Mouse (Mus musculus) forebrain, embryonic 11.5 days (tissue): ENCODE data around the gene Gab2. TPM values are rescaled to one million over a fixed set of nuclear protein-coding genes. Genes with fewer than 3 reads are reported as not detected.

Experiments used
- ATAC-seq: fragments of 200-750 bp; cut with Nextera tagmentation; replicated peaks from 2 replicates; pipeline ENCODE4 v1.8.0; 2017; ENCODE audit warnings: moderate TSS enrichment; ENCODE audit not compliant: low FRiP score
- DNase-seq: peaks from one replicate; pipeline ENCODE4 v3.0.0-alpha.2; 2017; ENCODE audit warnings: low spot score
- H3K27ac ChIP-seq: fragments of 300-500 bp; sonication (generic); 2 replicates; pipeline ENCODE4 v1.5.1; 2014; ENCODE audit warnings: low read depth, low read length
- H3K27me3 ChIP-seq: fragments of 300-500 bp; sonication (generic); 2 replicates; pipeline ENCODE4 v1.6.1; 2014; ENCODE audit warnings: mild to moderate bottlenecking, low read length, mixed read lengths; ENCODE audit not compliant: control insufficient read depth, insufficient read depth
- H3K36me3 ChIP-seq: fragments of 300-500 bp; sonication (generic); 2 replicates; pipeline ENCODE4 v1.6.1; 2014; ENCODE audit warnings: mild to moderate bottlenecking, low read length, moderate library complexity, mixed read lengths; ENCODE audit not compliant: control insufficient read depth, insufficient read depth
- H3K4me1 ChIP-seq: fragments of 300-500 bp; sonication (generic); replicated peaks from 2 replicates; pipeline ENCODE4 v1.6.1; 2014; ENCODE audit warnings: low read length, mixed read lengths; ENCODE audit not compliant: control insufficient read depth, insufficient read depth
- H3K4me2 ChIP-seq: fragments of 300-500 bp; sonication (generic); 2 replicates; pipeline ENCODE4 v1.6.1; 2014; ENCODE audit warnings: low read depth, mild to moderate bottlenecking, low read length, moderate library complexity, mixed read lengths; ENCODE audit not compliant: severe bottlenecking
- H3K4me3 ChIP-seq: fragments of 300-500 bp; sonication (generic); 2 replicates; pipeline ENCODE4 v1.5.1; 2014; ENCODE audit warnings: low read depth, low read length
- H3K9ac ChIP-seq: fragments of 300-500 bp; sonication (generic); 2 replicates; pipeline ENCODE4 v1.6.1; 2014; ENCODE audit warnings: low read length
- H3K9me3 ChIP-seq: fragments of 300-500 bp; sonication (generic); 2 replicates; pipeline ENCODE4 v1.6.1; 2016; ENCODE audit warnings: low read length, mixed read lengths; ENCODE audit not compliant: control insufficient read depth
- WGBS: fragments of 180-500 bp; shearing (Covaris S2); extraction: QIAGEN DNeasy Blood & Tissue Kit; methylation state at CpG from one replicate; pipeline ENCODE4 v1.1.7; 2014; 5-methylcytosine and 5-hydroxymethylcytosine counted together
- polyA plus RNA-seq: library from polyadenylated mRNA; unstranded; fragments of >200 nt; fragmentation: Nextera tagmentation; extraction: Ambion mirVana; gene quantifications from 2 replicates; pipeline ENCODE4 v1.2.1, GENCODE M21; 2014

Gab2 gene
- polyA plus RNA-seq, 1 experiment from 2014 or later = 8.1 TPM

DNA sequence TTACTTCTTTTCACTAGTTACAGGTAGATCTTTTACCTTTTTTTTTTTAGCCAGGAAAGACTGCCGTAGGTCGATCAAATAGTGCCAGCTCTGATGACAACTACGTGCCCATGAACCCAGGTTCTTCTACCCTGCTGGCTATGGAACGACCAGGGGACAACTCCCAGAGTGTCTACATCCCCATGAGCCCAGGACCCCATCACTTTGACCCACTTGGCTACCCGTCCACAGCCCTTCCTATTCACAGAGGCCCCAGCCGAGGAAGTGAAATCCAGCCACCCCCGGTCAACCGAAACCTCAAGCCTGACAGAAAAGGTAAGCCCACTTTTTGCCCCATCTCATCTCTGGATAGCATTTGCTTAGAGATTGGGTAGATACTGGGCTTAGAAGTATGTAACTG, 219.9 kb downstream of the Gab2 start:
- H3K9ac ChIP-seq = no peak overlapping the region
- H3K27me3 ChIP-seq = no peaks in the 10 kb centered on the region
- DNase-seq = no peak
- H3K4me1 ChIP-seq = no peaks in the 10 kb centered on the region
- no peak overlapping the region for H3K4me2 ChIP-seq
- H3K4me3 ChIP-seq = no peak overlapping the region
- 87% methylated on average over 8 of the region's 8 CpGs for WGBS
- H3K9me3 ChIP-seq = no peaks in the 10 kb centered on the region
- no peak overlapping the region for H3K27ac ChIP-seq
- ATAC-seq = no peak
- no peaks in the 10 kb centered on the region for H3K36me3 ChIP-seq

DNA sequence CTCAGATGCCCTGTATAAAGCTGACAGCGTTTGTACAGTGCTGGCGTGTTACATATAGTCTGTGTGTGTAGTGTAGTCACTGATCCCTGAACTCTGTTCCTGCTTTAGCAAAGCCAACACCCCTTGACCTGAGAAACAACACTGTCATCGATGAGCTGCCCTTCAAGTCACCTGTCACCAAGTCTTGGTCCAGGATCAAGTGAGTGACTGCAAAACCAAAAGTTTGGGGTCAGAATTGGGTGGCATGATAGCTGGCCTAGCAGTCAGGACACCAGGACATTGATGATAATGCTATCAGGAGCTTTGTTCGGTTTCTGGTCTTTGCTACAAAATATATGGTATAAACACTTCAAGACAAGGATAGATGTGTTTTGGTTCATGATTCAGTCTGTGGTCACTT, 220.9 kb downstream of the Gab2 start:
- H3K27ac ChIP-seq = no peak overlapping the region
- DNase-seq (peak; percentile 9), ATAC-seq (no peak)
- no peaks in the 10 kb centered on the region for H3K27me3 ChIP-seq
- no peak overlapping the region for H3K4me3 ChIP-seq
- WGBS = 91% methylated on average over 4 of the region's 4 CpGs
- no peak overlapping the region for H3K9ac ChIP-seq
- no peak overlapping the region for H3K4me2 ChIP-seq
- no peaks in the 10 kb centered on the region for H3K36me3 ChIP-seq
- no peaks in the 10 kb centered on the region for H3K4me1 ChIP-seq
- H3K9me3 ChIP-seq = no peaks in the 10 kb centered on the region

- no peaks in the 10 kb centered on the region for H3K9me3 ChIP-seq
- ATAC-seq (no peak), DNase-seq (peak; percentile 5)
- no peaks in the 10 kb centered on the region for H3K27me3 ChIP-seq
- H3K27ac ChIP-seq = no peak overlapping the region
- H3K9ac ChIP-seq = no peak overlapping the region
- H3K36me3 ChIP-seq = no peaks in the 10 kb centered on the region
- no peak overlapping the region for H3K4me2 ChIP-seq
- H3K4me3 ChIP-seq = no peak overlapping the region
- H3K4me1 ChIP-seq = no peaks in the 10 kb centered on the region
- 78% methylated on average over 4 of the region's 4 CpGs for WGBS
Observed at GRCm38 (mm10) chr7:97302876-97303275, 221.5 kb downstream of the Gab2 start.

GRCm38 (mm10) chr7:97303614-97304013, 222.2 kb downstream of the Gab2 start:
- DNase-seq = peak; percentile 24
- H3K4me1 ChIP-seq = no peaks in the 10 kb centered on the region
- no peak overlapping the region for H3K4me2 ChIP-seq
- no peak overlapping the region for H3K4me3 ChIP-seq
- H3K27me3 ChIP-seq = no peaks in the 10 kb centered on the region
- H3K9me3 ChIP-seq = no peaks in the 10 kb centered on the region
- ATAC-seq = no peak
- no peak overlapping the region for H3K9ac ChIP-seq
- no peak overlapping the region for H3K27ac ChIP-seq
- 84% methylated on average over 2 of the region's 2 CpGs for WGBS
- H3K36me3 ChIP-seq = no peaks in the 10 kb centered on the region

DNA sequence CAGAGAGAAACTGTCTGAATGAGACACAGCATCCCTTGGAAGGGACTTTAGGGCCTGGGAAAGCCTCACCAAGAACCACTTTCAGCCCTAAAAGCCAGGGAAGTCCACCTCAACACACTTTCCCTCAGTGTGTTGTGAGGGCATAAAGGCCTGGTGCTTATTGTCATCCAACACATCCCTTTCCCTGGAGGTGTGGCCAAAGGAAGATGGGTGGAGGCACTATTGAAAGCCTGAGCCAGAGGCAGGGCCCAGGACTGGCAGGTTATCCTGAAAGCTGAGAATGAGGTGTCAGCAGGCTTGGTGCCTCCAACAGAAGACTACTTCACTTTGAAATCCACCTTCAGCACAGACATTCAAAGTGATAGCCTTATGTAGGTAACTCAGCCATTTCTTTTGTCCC, 223.1 kb downstream of the Gab2 start:
- no peak overlapping the region for H3K4me2 ChIP-seq
- H3K9me3 ChIP-seq = no peaks in the 10 kb centered on the region
- no peaks in the 10 kb centered on the region for H3K4me1 ChIP-seq
- H3K36me3 ChIP-seq = no peaks in the 10 kb centered on the region
- no peak for ATAC-seq
- no peak overlapping the region for H3K9ac ChIP-seq
- H3K27ac ChIP-seq = no peak overlapping the region
- H3K4me3 ChIP-seq = no peak overlapping the region
- no peaks in the 10 kb centered on the region for H3K27me3 ChIP-seq
- DNase-seq = peak; percentile 4

DNA sequence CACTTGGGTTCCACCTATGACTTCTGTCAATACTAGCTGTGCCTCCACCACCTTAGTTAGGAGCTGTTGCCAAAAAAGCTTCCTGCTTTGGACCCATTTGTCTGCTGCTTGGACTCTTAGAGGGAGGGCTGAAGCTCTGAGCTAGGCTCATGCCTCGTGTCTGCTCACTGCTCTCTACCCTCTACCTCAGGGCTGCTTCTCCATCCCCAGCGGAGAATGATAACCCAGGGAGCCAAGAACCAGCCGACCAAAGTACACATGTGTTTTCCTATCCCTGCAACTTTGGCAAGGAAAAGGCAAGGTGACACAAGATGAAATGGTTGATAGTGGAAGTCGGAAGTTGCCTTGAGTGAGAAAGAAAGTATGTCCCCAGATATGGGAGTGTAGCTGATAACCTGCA, 223.8 kb downstream of the Gab2 start:
- Histone ChIP-seq H3K9me3 (no peaks in the 10 kb centered on the region), H3K9ac (no peak overlapping the region), H3K27me3 (no peaks in the 10 kb centered on the region), H3K36me3 (no peaks in the 10 kb centered on the region), H3K4me3 (no peak overlapping the region), H3K27ac (no peak overlapping the region), H3K4me2 (no peak overlapping the region), H3K4me1 (no peaks in the 10 kb centered on the region)
- DNase-seq = peak; percentile 4
- ATAC-seq = no peak
- 86% methylated on average over 4 of the region's 4 CpGs for WGBS

DNA sequence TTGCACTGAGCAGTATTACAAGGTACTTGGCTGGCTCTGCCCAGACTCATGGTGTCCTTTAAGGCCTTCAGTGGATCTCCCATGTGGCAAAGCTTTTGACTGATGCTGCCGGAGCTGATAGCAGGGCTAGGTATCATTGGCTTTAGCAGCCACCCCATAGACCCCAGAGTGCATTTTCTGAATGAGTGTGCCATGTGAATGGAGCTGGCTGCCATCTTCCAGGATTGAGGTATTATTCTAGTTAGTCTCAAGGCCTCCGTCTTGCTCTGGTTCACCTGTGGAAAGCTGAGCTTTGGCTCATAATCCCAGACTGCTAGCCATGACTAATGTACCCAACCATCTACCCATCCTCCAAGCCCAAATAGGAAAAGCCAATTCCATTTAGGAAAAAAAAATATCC, 225.4 kb downstream of the Gab2 start:
- H3K27me3 ChIP-seq = no peaks in the 10 kb centered on the region
- H3K9ac ChIP-seq = no peak overlapping the region
- 100% methylated on average over 2 of the region's 2 CpGs for WGBS
- H3K4me1 ChIP-seq = no peaks in the 10 kb centered on the region
- no peak overlapping the region for H3K27ac ChIP-seq
- no peak for ATAC-seq
- no peaks in the 10 kb centered on the region for H3K9me3 ChIP-seq
- H3K4me3 ChIP-seq = no peak overlapping the region
- no peaks in the 10 kb centered on the region; the same call in 1 of the 2 replicates for H3K36me3 ChIP-seq
- H3K4me2 ChIP-seq = no peak overlapping the region
- DNase-seq = no peak

- no peaks in the 10 kb centered on the region for H3K9me3 ChIP-seq
- no peaks in the 10 kb centered on the region for H3K4me1 ChIP-seq
- H3K36me3 ChIP-seq = no peaks in the 10 kb centered on the region; the same call in 1 of the 2 replicates
- DNase-seq (peak; percentile 2), ATAC-seq (no peak)
- no peak overlapping the region for H3K4me3 ChIP-seq
- 84% methylated on average over 1 of the region's 1 CpGs for WGBS
- no peak overlapping the region for H3K4me2 ChIP-seq
- H3K27me3 ChIP-seq = no peaks in the 10 kb centered on the region
- no peak overlapping the region for H3K9ac ChIP-seq
- no peak overlapping the region for H3K27ac ChIP-seq
Observed at GRCm38 (mm10) chr7:97307546-97307945, 226.2 kb downstream of the Gab2 start.

DNA sequence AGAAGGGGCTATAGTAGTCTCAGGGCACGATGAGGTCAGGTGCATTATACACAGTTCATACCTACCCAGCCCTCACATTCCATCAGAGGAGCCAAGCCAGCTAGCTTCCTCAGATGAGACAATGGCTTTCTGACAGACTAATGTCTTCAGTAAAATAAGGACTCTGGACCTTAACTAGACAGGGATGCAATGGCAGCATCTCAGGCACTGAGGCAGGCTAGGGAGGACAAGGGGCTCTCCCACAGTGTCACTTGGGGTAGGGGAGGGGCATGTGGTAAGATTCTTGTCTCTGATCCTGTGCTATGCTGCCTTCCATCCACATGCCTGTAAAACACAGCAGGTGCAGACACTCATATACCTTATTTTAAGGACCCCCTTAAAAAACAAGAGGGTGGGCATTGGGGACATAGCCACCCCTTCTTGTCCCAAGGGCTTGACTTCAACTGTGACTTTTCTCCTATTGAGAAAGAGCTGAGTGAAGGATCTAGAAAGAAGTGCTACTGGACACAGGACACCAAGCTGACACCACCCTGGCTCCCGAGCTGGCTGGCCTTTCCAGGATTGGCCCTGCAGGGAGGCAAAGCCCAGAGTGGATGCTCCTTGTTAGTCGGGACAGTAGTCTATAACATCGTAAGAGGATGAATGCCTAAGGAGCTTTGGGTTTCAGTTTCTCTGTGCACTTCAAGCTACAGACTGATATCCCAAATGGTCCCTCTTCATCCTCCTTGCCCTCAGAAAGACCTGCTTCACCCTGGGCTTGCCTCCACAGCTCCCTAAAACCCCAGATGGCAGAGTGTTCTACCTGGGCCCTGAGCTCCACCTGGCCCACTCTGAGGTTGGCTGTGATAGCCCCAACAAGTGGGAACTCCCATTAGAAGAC, 228.3 kb downstream of the Gab2 start:
- DNase-seq (peak; percentile 42), ATAC-seq (no peak)
- Histone ChIP-seq H3K27me3 (no peaks in the 10 kb centered on the region), H3K4me1 (no peaks in the 10 kb centered on the region), H3K4me3 (no peak overlapping the region), H3K4me2 (no peak overlapping the region), H3K9ac (no peak overlapping the region), H3K27ac (no peak overlapping the region), H3K36me3 (no peaks in the 10 kb centered on the region; the same call in 1 of the 2 replicates), H3K9me3 (no peaks in the 10 kb centered on the region)
- WGBS = 86% methylated on average over 4 of the region's 4 CpGs
